Mouse (Mus musculus) spleen, adult 12 weeks (tissue): Measurements from ENCODE around the gene Glyctk.

ENCODE experiments used
- DNase-seq: peaks from one replicate; pipeline ENCODE4 v3.0.0; 2022; ENCODE audit warnings: low spot score

Glyctk gene

GRCm38 (mm10) chr9:106158037-106158491, at the start of gene Glyctk:
Gene Glyctk (minus strand): TSS chr9:106158138.
- no peak for DNase-seq

- DNase-seq, result no peak
Measured at GRCm38 (mm10) chr9:106206515-106206914, 48.6 kb upstream of the Glyctk start.

GRCm38 (mm10) chr9:106205713-106206290, 47.9 kb upstream of the Glyctk start:
- no peak for DNase-seq

- DNase-seq, result no peak
Measured at GRCm38 (mm10) chr9:106203990-106204851, 46.3 kb upstream of the Glyctk start.

GRCm38 (mm10) chr9:106202819-106203636, 45.1 kb upstream of the Glyctk start, which contains the start of gene Twf2:
Gene Twf2 (plus strand): TSS chr9:106203108.
- DNase-seq, result peak; percentile 84

- DNase-seq, result no peak
Measured at GRCm38 (mm10) chr9:106201895-106202294, 44.0 kb upstream of the Glyctk start.

- no peak for DNase-seq
Measured at GRCm38 (mm10) chr9:106199535-106200272, 41.8 kb upstream of the Glyctk start, which contains the start of gene Ppm1m. Gene Ppm1m (minus strand): TSS chr9:106199746.

- DNase-seq, result peak; percentile 51
Measured at GRCm38 (mm10) chr9:106198962-106199458, 41.1 kb upstream of the Glyctk start.

- no peak for DNase-seq
Measured at GRCm38 (mm10) chr9:106197732-106198131, 39.8 kb upstream of the Glyctk start.

GRCm38 (mm10) chr9:106197081-106197713, 39.3 kb upstream of the Glyctk start:
- no peak for DNase-seq

- no peak for DNase-seq
Measured at GRCm38 (mm10) chr9:106195693-106196092, 37.8 kb upstream of the Glyctk start.

- no peak for DNase-seq
Measured at GRCm38 (mm10) chr9:106193930-106194807, 36.2 kb upstream of the Glyctk start.

GRCm38 (mm10) chr9:106192998-106193397, 35.1 kb upstream of the Glyctk start:
- DNase-seq, result no peak

- no peak for DNase-seq
Measured at GRCm38 (mm10) chr9:106192024-106192423, 34.1 kb upstream of the Glyctk start.

- DNase-seq, result no peak
Measured at GRCm38 (mm10) chr9:106191355-106191754, 33.4 kb upstream of the Glyctk start.

GRCm38 (mm10) chr9:106183996-106184395, 26.1 kb upstream of the Glyctk start:
- DNase-seq, result no peak

GRCm38 (mm10) chr9:106182146-106182545, 24.2 kb upstream of the Glyctk start:
- DNase-seq, result no peak

- no peak for DNase-seq
Measured at GRCm38 (mm10) chr9:106179964-106180363, 22.0 kb upstream of the Glyctk start.

- no peak for DNase-seq
Measured at GRCm38 (mm10) chr9:106179454-106179853, 21.5 kb upstream of the Glyctk start.

GRCm38 (mm10) chr9:106177799-106178198, 19.9 kb upstream of the Glyctk start:
- no peak for DNase-seq
